8 mouse cellular contexts compared by ENCODE assay signal in the genomic region with DNA sequence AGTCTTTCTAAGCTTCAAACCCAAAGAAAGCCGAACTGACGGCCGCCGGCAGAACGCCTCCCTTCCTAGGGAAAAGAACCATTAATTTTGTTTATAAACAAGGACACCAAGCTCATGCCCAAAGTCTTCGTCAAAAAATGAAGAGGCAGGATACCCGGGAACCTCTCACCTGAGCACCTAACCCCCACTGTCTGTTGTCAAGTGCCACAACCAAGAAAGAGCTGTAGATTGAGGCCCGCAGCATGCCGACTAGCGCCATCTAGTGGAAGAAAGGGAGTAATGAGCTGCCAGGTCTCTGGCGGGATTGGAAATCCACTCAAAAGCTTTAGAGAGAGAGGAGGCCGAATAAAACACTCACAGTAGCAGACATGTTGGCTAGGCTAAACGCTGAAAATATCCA.
DNase-seq lines count a peak whose midpoint lies in the region; ATAC-seq and TF ChIP-seq lines count a peak whose summit lies in the region.

No protein-coding gene starts in this region.

- H3K4me1 ChIP-seq in forebrain, embryonic 10.5 days: no peaks in the 10 kb centered on the region
- H3K4me1 ChIP-seq in forebrain, embryonic 13.5 days: no peaks in the 10 kb centered on the region
- no peaks in the 10 kb centered on the region for H3K4me1 ChIP-seq in bone marrow, adult 2 months (ENCODE audit: control insufficient read depth, insufficient read depth, low read length)
- no peaks in the 10 kb centered on the region for H3K4me1 ChIP-seq in embryonic facial prominence, embryonic 14.5 days (ENCODE audit: control insufficient read depth, insufficient read depth, low read length)

- no peak overlapping the region for H3K4me3 ChIP-seq in forebrain, embryonic 10.5 days
- H3K4me3 ChIP-seq in forebrain, embryonic 13.5 days: no peak overlapping the region
- no peak overlapping the region for H3K4me3 ChIP-seq in bone marrow, adult 2 months (replicated peaks; ENCODE audit: control insufficient read depth, low read depth, low read length)
- no peak overlapping the region for H3K4me3 ChIP-seq in embryonic facial prominence, embryonic 14.5 days (ENCODE audit: low read depth, low read length)

- TF ChIP-seq POLR2A in bone marrow, adult 2 months (IDR thresholded peaks at IDR 0.05; ENCODE audit: borderline replicate concordance, control insufficient read depth, low read depth, low read length): no peak

- H3K9ac ChIP-seq in forebrain, embryonic 13.5 days: no peak overlapping the region
- no peak overlapping the region for H3K9ac ChIP-seq in embryonic facial prominence, embryonic 14.5 days (ENCODE audit: low read depth, low read length)

- WGBS in forebrain, embryonic 10.5 days: 44% methylated on average over 13 of the region's 13 CpGs
- WGBS in forebrain, embryonic 13.5 days: 38% methylated on average over 13 of the region's 13 CpGs
- 38% methylated on average over 13 of the region's 13 CpGs for WGBS in bone marrow, adult 2 months
- WGBS in embryonic facial prominence, embryonic 14.5 days: 39% methylated on average over 13 of the region's 13 CpGs

- no peaks in the 10 kb centered on the region for H3K27me3 ChIP-seq in forebrain, embryonic 10.5 days (ENCODE audit: poor library complexity, severe bottlenecking)
- no peaks in the 10 kb centered on the region for H3K27me3 ChIP-seq in forebrain, embryonic 13.5 days
- H3K27me3 ChIP-seq in embryonic facial prominence, embryonic 14.5 days (replicated peaks; ENCODE audit: control insufficient read depth, insufficient read depth, low read length): no peaks in the 10 kb centered on the region
- no peaks in the 10 kb centered on the region for H3K27me3 ChIP-seq in splenic B cell, adult 2 months (ENCODE audit: control insufficient read depth, insufficient read depth, low read length, poor library complexity, severe bottlenecking)

- H3K36me3 ChIP-seq in forebrain, embryonic 10.5 days (replicated peaks): no peaks in the 10 kb centered on the region
- no peaks in the 10 kb centered on the region for H3K36me3 ChIP-seq in forebrain, embryonic 13.5 days (ENCODE audit: poor library complexity, severe bottlenecking)
- H3K36me3 ChIP-seq in embryonic facial prominence, embryonic 14.5 days (ENCODE audit: control insufficient read depth, insufficient read depth, low read length): no peaks in the 10 kb centered on the region
- H3K36me3 ChIP-seq in splenic B cell, adult 2 months (ENCODE audit: control insufficient read depth, insufficient read depth, low read length, poor library complexity, severe bottlenecking): no peaks in the 10 kb centered on the region

- H3K9me3 ChIP-seq in forebrain, embryonic 10.5 days: no peaks in the 10 kb centered on the region
- H3K9me3 ChIP-seq in forebrain, embryonic 13.5 days (replicated peaks): no peaks in the 10 kb centered on the region
- no peaks in the 10 kb centered on the region for H3K9me3 ChIP-seq in embryonic facial prominence, embryonic 14.5 days (ENCODE audit: control insufficient read depth, low read length)

- H3K27ac ChIP-seq in forebrain, embryonic 10.5 days: no peak overlapping the region
- H3K27ac ChIP-seq in forebrain, embryonic 13.5 days: no peak overlapping the region
- H3K27ac ChIP-seq in bone marrow, adult 2 months (ENCODE audit: control insufficient read depth, insufficient read depth, low read depth, low read length, poor library complexity): no peak overlapping the region
- no peak overlapping the region for H3K27ac ChIP-seq in embryonic facial prominence, embryonic 14.5 days (replicated peaks; ENCODE audit: low read depth, low read length)

- no peak overlapping the region for H3K4me2 ChIP-seq in forebrain, embryonic 13.5 days
- H3K4me2 ChIP-seq in embryonic facial prominence, embryonic 14.5 days (ENCODE audit: low read depth, low read length): no peak overlapping the region

- peak; percentile 89 for TF ChIP-seq CTCF in bone marrow, adult 2 months (IDR thresholded peaks at IDR 0.05; ENCODE audit: control insufficient read depth, insufficient read depth, low read length)

- peak; percentile 65 for DNase-seq in forebrain, embryonic 10.5 days (ENCODE audit: extremely low spot score, low spot score)
- DNase-seq in B cell, adult 2 months: peak; percentile 67 to 73
- DNase-seq in embryonic facial prominence, embryonic 14.5 days (ENCODE audit: low spot score): peak; percentile 47
- peak; percentile 43 to 70 for DNase-seq in kidney, postnatal 36 days
- DNase-seq in splenic B cell, adult 2 months (ENCODE audit: low read depth, low spot score): peak; percentile 82

- no peak for ATAC-seq in forebrain, embryonic 13.5 days
- no peak for ATAC-seq in embryonic facial prominence, embryonic 14.5 days (ENCODE audit: low read depth)
- peak; percentile 96 for ATAC-seq in megakaryocyte, adult 5-6 weeks (ENCODE audit: poor library complexity, severe bottlenecking)
